Mouse (Mus musculus) small intestine, adult 2 months (tissue): ENCODE measurements around the gene Negr1.

Experiments used
- CTCF ChIP-seq: fragments of 200-500 bp; IDR thresholded peaks from 2 replicates; pipeline ENCODE4 v1.5.1; 2012; ENCODE audit warnings: low read depth, mild to moderate bottlenecking, control low read depth, inconsistent platforms, low read length, moderate library complexity, mixed read lengths; ENCODE audit not compliant: insufficient replicate concordance, insufficient read length; ENCODE audit errors: extremely low read depth
- POLR2A ChIP-seq: fragments of 200-500 bp; IDR thresholded peaks from 2 replicates; pipeline ENCODE4 v1.6.1; 2012; ENCODE audit warnings: low read depth, mild to moderate bottlenecking, control low read depth, inconsistent platforms, low read length, moderate library complexity

DNA sequence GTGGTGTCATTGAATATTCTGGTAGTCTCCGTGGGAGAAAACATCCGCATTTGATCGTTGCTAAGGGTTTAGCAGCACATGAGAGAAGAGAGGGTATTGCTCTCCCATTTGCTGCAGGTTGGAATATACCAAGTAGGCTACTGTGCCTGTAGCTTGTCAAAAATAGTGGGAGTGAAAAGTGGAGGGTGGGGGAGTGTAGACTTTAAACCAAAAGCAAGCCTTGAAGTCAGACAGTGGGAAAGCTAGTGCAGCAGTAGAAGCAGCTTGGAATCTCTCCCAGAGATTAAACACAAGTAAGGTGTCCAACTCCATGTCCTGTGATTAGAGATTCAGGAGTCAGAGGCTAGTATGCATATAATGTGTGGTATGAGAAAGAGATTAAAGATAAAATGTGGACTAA lies 248.2 kb downstream of the Negr1 start:
- TF ChIP-seq POLR2A (no peak), CTCF (no peak)
